Mouse (Mus musculus) kidney, adult 2 months (tissue): Measurements from ENCODE around the gene Sash1. TPM values are rescaled to one million over a fixed set of nuclear protein-coding genes. Genes with fewer than 3 reads are reported as not detected.
A peak's percentile ranks its signal among the peaks of the same experiment; 100 is the strongest.

ENCODE experiments used
- DNase-seq: peaks from one replicate; pipeline ENCODE4 v3.0.0; 2021
- H3K27ac ChIP-seq: fragments of 200-500 bp; 2 replicates; pipeline ENCODE4 v1.5.1; 2012; ENCODE audit warnings: low read depth, low read length, control low read depth, inconsistent platforms; ENCODE audit not compliant: insufficient read depth
- H3K27me3 ChIP-seq: fragments of 200-500 bp; replicated peaks from 2 replicates; pipeline ENCODE4 v1.6.1; 2012; ENCODE audit warnings: mild to moderate bottlenecking, moderate library complexity, low read length, inconsistent platforms; ENCODE audit not compliant: control insufficient read depth, insufficient read depth
- H3K36me3 ChIP-seq: fragments of 200-500 bp; 2 replicates; pipeline ENCODE4 v1.6.1; 2012; ENCODE audit warnings: mild to moderate bottlenecking, moderate library complexity, low read length, inconsistent platforms; ENCODE audit not compliant: control insufficient read depth, insufficient read depth
- H3K4me1 ChIP-seq: fragments of 200-500 bp; 2 replicates; pipeline ENCODE4 v1.6.1; 2011; ENCODE audit warnings: low read length; ENCODE audit not compliant: control insufficient read depth, insufficient read depth
- H3K4me3 ChIP-seq: fragments of 200-500 bp; 2 replicates; pipeline ENCODE4 v1.5.1; 2011; ENCODE audit warnings: mild to moderate bottlenecking, low read depth, low read length, control low read depth; ENCODE audit not compliant: insufficient read depth
- CTCF ChIP-seq: fragments of 200-500 bp; conservative IDR thresholded peaks from 2 replicates; pipeline ENCODE4 v1.5.1; 2011; ENCODE audit warnings: low read depth, mild to moderate bottlenecking, control low read depth, low read length, moderate library complexity, mixed read lengths; ENCODE audit not compliant: insufficient read depth, insufficient read length
- POLR2A ChIP-seq: fragments of 200-500 bp; IDR thresholded peaks from one replicate; pipeline ENCODE4 v1.6.1; 2011; ENCODE audit warnings: low read depth, low read length, control low read depth
- WGBS: fragments of 180-500 bp; shearing (Covaris S2); methylation state at CpG from one replicate; pipeline ENCODE4 v1.1.7; 2018; 5-methylcytosine and 5-hydroxymethylcytosine counted together
- polyA plus RNA-seq: library from polyadenylated mRNA; depleted of rRNA; stranded (reverse); fragments of >200 nt; gene quantifications from 2 replicates; pipeline ENCODE4 v1.2.3, GENCODE M21; 2012

Gene Sash1
- polyA plus RNA-seq, 1 experiment, result 13.5 TPM

GRCm38 (mm10) chr10:8779842-8780241 lies 106.0 kb downstream of the Sash1 start:
- no peak overlapping the region for H3K4me3 ChIP-seq
- DNase-seq, result no peak
- H3K27ac ChIP-seq, result no peak overlapping the region
- H3K27me3 ChIP-seq, result no peaks in the 10 kb centered on the region
- TF ChIP-seq CTCF (no peak), POLR2A (no peak)
- no peaks in the 10 kb centered on the region for H3K4me1 ChIP-seq
- 95% methylated on average over 4 of the region's 4 CpGs for WGBS
- H3K36me3 ChIP-seq, result peaks cover 3% of the 10 kb centered on the region

DNA sequence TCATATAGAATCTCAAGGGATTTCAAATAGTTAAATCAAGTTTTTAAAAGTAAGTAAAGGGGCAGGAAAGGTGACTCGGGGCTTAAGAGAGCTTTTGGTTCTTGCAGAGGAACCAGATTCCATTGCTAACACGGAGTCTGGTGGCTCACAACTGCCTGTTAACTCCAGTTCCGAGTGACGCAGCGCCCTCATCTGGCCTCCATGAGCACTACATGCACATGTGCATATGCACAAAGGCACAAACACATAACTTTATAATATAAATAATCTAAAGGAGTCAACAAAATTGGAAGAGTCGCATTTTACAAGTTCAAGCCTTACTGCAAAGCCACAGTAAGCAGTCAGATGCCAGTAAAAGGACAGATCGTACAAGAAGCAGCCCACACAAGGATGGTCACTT lies 107.0 kb downstream of the Sash1 start:
- TF ChIP-seq CTCF (peak; percentile 46), POLR2A (no peak)
- 94% methylated on average over 7 of the region's 7 CpGs for WGBS
- Histone ChIP-seq H3K4me3 (no peak overlapping the region), H3K27me3 (no peaks in the 10 kb centered on the region), H3K27ac (no peak overlapping the region), H3K4me1 (no peaks in the 10 kb centered on the region), H3K36me3 (peaks cover 3% of the 10 kb centered on the region)
- DNase-seq, result no peak

GRCm38 (mm10) chr10:8777552-8778253 lies 108.2 kb downstream of the Sash1 start:
- DNase-seq, result no peak
- H3K27ac ChIP-seq, result peak overlapping the region; percentile 32; the same call in 1 of the 2 replicates
- no peaks in the 10 kb centered on the region for H3K27me3 ChIP-seq
- peaks cover 2% of the 10 kb centered on the region; the same call in 1 of the 2 replicates for H3K4me1 ChIP-seq
- WGBS, result 76% methylated on average over 12 of the region's 12 CpGs
- H3K4me3 ChIP-seq, result no peak overlapping the region
- peaks cover 3% of the 10 kb centered on the region for H3K36me3 ChIP-seq
- TF ChIP-seq POLR2A, result no peak
- no peak for TF ChIP-seq CTCF

- H3K4me3 ChIP-seq, result no peak overlapping the region
Measured at GRCm38 (mm10) chr10:8776791-8777190, 109.1 kb downstream of the Sash1 start.

GRCm38 (mm10) chr10:8775794-8776193 lies 110.1 kb downstream of the Sash1 start:
- Histone ChIP-seq H3K36me3 (peaks cover 3% of the 10 kb centered on the region), H3K4me3 (no peak overlapping the region), H3K4me1 (peaks cover 7% of the 10 kb centered on the region; the same call in 1 of the 2 replicates), H3K27ac (peak overlapping the region; percentile 18; the same call in 1 of the 2 replicates), H3K27me3 (no peaks in the 10 kb centered on the region)
- WGBS, result 81% methylated on average over 2 of the region's 2 CpGs
- peak; percentile 19 for DNase-seq
- TF ChIP-seq CTCF (no peak), POLR2A (no peak)

More at GRCm38 (mm10) chr10:8776791-8777190, 109.1 kb downstream of the Sash1 start:
- Histone ChIP-seq H3K27ac (no peak overlapping the region), H3K36me3 (peaks cover 3% of the 10 kb centered on the region), H3K27me3 (no peaks in the 10 kb centered on the region), H3K4me1 (peaks cover 7% of the 10 kb centered on the region; the same call in 1 of the 2 replicates)
- 97% methylated on average over 2 of the region's 2 CpGs for WGBS
- DNase-seq, result no peak
- TF ChIP-seq POLR2A (no peak), CTCF (no peak)

DNA sequence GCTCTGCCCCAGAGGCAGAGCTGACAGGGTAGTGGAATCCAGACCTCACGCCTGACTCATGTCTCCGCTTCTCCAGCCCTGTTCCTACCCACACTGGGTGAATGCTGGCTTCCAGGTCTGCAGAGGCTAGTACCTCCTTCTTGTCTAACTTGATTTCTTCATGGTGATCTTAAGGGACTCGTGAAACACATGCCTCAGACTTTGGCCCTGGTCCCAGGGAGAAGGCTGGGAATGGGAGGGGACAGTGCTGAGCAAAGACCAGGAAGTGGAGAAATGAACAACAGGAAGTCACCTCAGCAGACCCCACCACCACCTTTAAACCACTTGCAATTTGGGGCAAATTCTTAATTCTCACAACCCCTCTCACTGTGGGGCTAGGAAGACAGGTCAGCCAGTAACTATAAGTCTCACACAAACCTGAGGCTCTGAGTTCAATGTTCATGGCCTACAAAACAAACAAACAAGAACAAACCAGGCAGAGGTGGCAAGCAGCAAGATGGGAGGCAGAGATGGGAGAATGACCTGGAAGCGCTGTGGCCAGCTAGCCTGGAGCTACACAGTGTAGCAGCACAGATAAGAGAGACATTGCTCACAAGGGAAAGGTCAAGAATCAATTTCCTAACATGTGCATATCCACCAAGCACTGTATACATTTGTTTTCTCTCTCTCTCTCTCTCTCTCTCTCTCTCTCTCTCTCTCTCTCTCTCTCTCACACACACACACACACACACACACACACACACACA lies 113.2 kb downstream of the Sash1 start:
- 56% methylated on average over 4 of the region's 4 CpGs for WGBS
- H3K27ac ChIP-seq, result peak overlapping the region; percentile 76; the same call in 1 of the 2 replicates
- peak; percentile 75 for DNase-seq
- H3K27me3 ChIP-seq, result no peaks in the 10 kb centered on the region
- TF ChIP-seq POLR2A (no peak), CTCF (no peak)
- H3K4me1 ChIP-seq, result peaks cover 7% of the 10 kb centered on the region; the same call in 1 of the 2 replicates
- peaks cover 3% of the 10 kb centered on the region; the same call in 1 of the 2 replicates for H3K36me3 ChIP-seq
- H3K4me3 ChIP-seq, result no peak overlapping the region

- H3K27ac ChIP-seq, result no peak overlapping the region
- DNase-seq, result no peak
- peaks cover 7% of the 10 kb centered on the region; the same call in 1 of the 2 replicates for H3K4me1 ChIP-seq
- H3K27me3 ChIP-seq, result no peaks in the 10 kb centered on the region
- H3K4me3 ChIP-seq, result no peak overlapping the region
- 93% methylated on average over 12 of the region's 12 CpGs for WGBS
- TF ChIP-seq CTCF, result no peak
- TF ChIP-seq POLR2A, result no peak
- H3K36me3 ChIP-seq, result peaks cover 3% of the 10 kb centered on the region; the same call in 1 of the 2 replicates
Measured at GRCm38 (mm10) chr10:8770931-8771653, 114.8 kb downstream of the Sash1 start.
